Mouse (Mus musculus): Measurements from ENCODE around the gene Dctn2. TPM values are rescaled to one million over a fixed set of nuclear protein-coding genes. Genes with fewer than 3 reads are reported as not detected.

Gene Dctn2
- polyA plus RNA-seq, 1 experiment = 94.8 TPM

DNA sequence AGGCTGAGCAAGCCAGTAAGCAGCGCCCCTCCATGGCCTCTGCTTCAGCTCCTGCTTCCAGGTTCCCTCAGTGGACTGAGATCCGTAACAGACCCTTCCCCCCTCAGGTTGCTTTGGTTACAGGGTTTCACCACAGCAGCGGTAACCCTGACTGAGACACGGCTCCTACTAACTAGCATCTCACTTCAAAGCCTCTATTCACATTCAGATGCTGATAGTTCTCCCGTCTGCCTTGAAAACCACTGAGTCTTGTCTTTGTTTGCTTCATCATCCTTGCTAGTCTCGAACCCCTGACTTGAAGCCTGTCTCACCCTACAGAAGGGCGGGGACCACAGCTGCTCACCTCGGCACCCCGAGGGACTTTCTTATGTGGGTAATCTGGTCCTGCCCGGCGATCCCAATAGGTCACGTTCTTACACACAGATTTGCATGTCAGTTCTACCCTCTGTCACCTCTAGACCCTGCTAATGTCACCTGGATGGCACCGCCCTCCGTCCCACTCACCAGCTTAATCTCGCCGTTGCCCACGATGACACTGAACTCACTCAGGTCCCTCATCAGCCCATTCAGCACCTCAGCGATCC is 27.8 kb upstream of the Dctn2 start:
- Histone ChIP-seq H3K36me3 (ENCODE audit: control insufficient read depth, insufficient read depth, low read length) (no peaks in the 10 kb centered on the region), H3K4me1 (ENCODE audit: control insufficient read depth, insufficient read depth, insufficient read length) (no peaks in the 10 kb centered on the region), H3K27ac (ENCODE audit: insufficient read depth, low read length) (no peak overlapping the region), H3K27me3 (ENCODE audit: control insufficient read depth, insufficient read depth, low read length) (0 out of 2 replicates have a peak, but pooled peaks cover 2% of the 10 kb centered on the region), H3K4me3 (ENCODE audit: extremely low read depth, insufficient read depth, insufficient read length) (no peak overlapping the region)
- 64% methylated on average over 18 of the region's 18 CpGs for WGBS
- TF ChIP-seq POLR2A (IDR thresholded peaks at IDR 0.05; ENCODE audit: low read depth, low read length) = no peak
- no peak for TF ChIP-seq CTCF (IDR thresholded peaks at IDR 0.05; ENCODE audit: extremely low read depth, insufficient read depth, insufficient read length, insufficient replicate concordance)
- no peak for DNase-seq (ENCODE audit: low read depth in 1 of 2, low spot score in 2 of 2)

- DNase-seq (ENCODE audit: low read depth in 1 of 2, low spot score in 2 of 2) = no peak
- no peak overlapping the region for H3K4me3 ChIP-seq (ENCODE audit: extremely low read depth, insufficient read depth, insufficient read length)
- no peaks in the 10 kb centered on the region for H3K4me1 ChIP-seq (ENCODE audit: control insufficient read depth, insufficient read depth, insufficient read length)
- no peaks in the 10 kb centered on the region for H3K36me3 ChIP-seq (ENCODE audit: control insufficient read depth, insufficient read depth, low read length)
- H3K27me3 ChIP-seq (ENCODE audit: control insufficient read depth, insufficient read depth, low read length) = no peaks in the 10 kb centered on the region
- TF ChIP-seq CTCF (IDR thresholded peaks at IDR 0.05; ENCODE audit: extremely low read depth, insufficient read depth, insufficient read length, insufficient replicate concordance) (no peak), POLR2A (IDR thresholded peaks at IDR 0.05; ENCODE audit: low read depth, low read length) (no peak)
- H3K27ac ChIP-seq (ENCODE audit: insufficient read depth, low read length) = no peak overlapping the region
- 19% methylated on average over 5 of the region's 5 CpGs for WGBS
Measured at GRCm38 (mm10) chr10:127250810-127251209, 15.4 kb upstream of the Dctn2 start.

- no peaks in the 10 kb centered on the region for H3K36me3 ChIP-seq (ENCODE audit: control insufficient read depth, insufficient read depth, low read length)
- H3K4me3 ChIP-seq (ENCODE audit: extremely low read depth, insufficient read depth, insufficient read length) = no peak overlapping the region
- no peak for DNase-seq (ENCODE audit: low read depth in 1 of 2, low spot score in 2 of 2)
- TF ChIP-seq CTCF (IDR thresholded peaks at IDR 0.05; ENCODE audit: extremely low read depth, insufficient read depth, insufficient read length, insufficient replicate concordance) (no peak), POLR2A (IDR thresholded peaks at IDR 0.05; ENCODE audit: low read depth, low read length) (no peak)
- no peaks in the 10 kb centered on the region for H3K4me1 ChIP-seq (ENCODE audit: control insufficient read depth, insufficient read depth, insufficient read length)
- 51% methylated on average over 14 of the region's 14 CpGs for WGBS
- no peaks in the 10 kb centered on the region for H3K27me3 ChIP-seq (ENCODE audit: control insufficient read depth, insufficient read depth, low read length)
- H3K27ac ChIP-seq (ENCODE audit: insufficient read depth, low read length) = no peak overlapping the region
Measured at GRCm38 (mm10) chr10:127255625-127256345, 10.4 kb upstream of the Dctn2 start.

- Histone ChIP-seq H3K4me3 (ENCODE audit: extremely low read depth, insufficient read depth, insufficient read length) (no peak overlapping the region), H3K36me3 (ENCODE audit: control insufficient read depth, insufficient read depth, low read length) (no peaks in the 10 kb centered on the region), H3K27me3 (ENCODE audit: control insufficient read depth, insufficient read depth, low read length) (peaks cover 1% of the 10 kb centered on the region; the same call in 1 of the 2 replicates), H3K4me1 (ENCODE audit: control insufficient read depth, insufficient read depth, insufficient read length) (peaks cover 2% of the 10 kb centered on the region; the same call in 1 of the 2 replicates), H3K27ac (ENCODE audit: insufficient read depth, low read length) (no peak overlapping the region)
- no peak for DNase-seq (ENCODE audit: low read depth in 1 of 2, low spot score in 2 of 2)
- 74% methylated on average over 6 of the region's 6 CpGs for WGBS
- TF ChIP-seq POLR2A (IDR thresholded peaks at IDR 0.05; ENCODE audit: low read depth, low read length) (no peak), CTCF (IDR thresholded peaks at IDR 0.05; ENCODE audit: extremely low read depth, insufficient read depth, insufficient read length, insufficient replicate concordance) (no peak)
Measured at GRCm38 (mm10) chr10:127257790-127258189, 8.4 kb upstream of the Dctn2 start.

GRCm38 (mm10) chr10:127258489-127258888 is 7.7 kb upstream of the Dctn2 start:
- WGBS = 17% methylated on average over 8 of the region's 8 CpGs
- H3K4me1 ChIP-seq (ENCODE audit: control insufficient read depth, insufficient read depth, insufficient read length) = peaks cover 3% of the 10 kb centered on the region; the same call in 1 of the 2 replicates
- peaks cover 4% of the 10 kb centered on the region; the same call in 1 of the 2 replicates for H3K27me3 ChIP-seq (ENCODE audit: control insufficient read depth, insufficient read depth, low read length)
- no peak for DNase-seq (ENCODE audit: low read depth in 1 of 2, low spot score in 2 of 2)
- H3K36me3 ChIP-seq (ENCODE audit: control insufficient read depth, insufficient read depth, low read length) = no peaks in the 10 kb centered on the region
- H3K4me3 ChIP-seq (ENCODE audit: extremely low read depth, insufficient read depth, insufficient read length) = no peak overlapping the region
- H3K27ac ChIP-seq (ENCODE audit: insufficient read depth, low read length) = no peak overlapping the region
- TF ChIP-seq CTCF (IDR thresholded peaks at IDR 0.05; ENCODE audit: extremely low read depth, insufficient read depth, insufficient read length, insufficient replicate concordance) (no peak), POLR2A (IDR thresholded peaks at IDR 0.05; ENCODE audit: low read depth, low read length) (no peak)

DNA sequence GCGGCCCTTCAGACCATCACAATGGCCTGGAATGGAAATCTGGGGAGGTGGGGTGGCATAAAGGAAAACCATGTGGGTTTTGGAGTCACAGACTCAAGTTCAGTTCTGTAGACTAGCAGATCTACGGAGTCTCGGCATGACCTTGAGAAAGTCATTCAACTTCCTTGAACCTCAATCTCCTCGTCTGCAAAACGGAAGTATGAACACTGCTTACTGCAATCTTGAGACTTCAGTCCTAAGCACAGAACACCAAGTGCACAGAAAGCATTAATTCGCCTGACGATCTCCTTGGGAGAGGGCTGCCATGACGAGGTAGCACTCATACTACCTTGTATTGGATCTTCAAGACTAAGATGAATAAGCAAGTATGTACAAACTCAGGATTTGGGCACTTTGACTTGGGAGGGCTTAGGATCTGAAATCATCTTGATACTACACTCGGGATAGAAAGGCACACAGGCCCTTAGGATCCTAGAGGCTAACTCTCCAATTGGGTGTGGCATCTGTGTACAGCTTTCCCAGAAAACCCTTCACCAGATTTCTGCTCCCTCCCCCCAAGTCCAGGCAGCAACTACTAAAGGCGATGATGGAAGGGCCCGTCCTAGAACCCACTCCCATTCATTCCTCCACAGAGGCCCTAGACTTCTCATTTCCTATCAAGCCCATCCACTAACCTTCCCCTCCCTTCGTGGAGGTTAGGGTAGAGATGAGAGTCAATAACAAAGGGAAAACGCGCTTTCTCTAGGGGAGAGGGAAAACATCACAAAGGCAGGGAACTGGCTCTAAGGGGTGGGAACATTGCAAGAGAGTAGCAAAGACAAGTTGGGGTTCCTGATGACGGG is 4.2 kb upstream of the Dctn2 start:
- H3K36me3 ChIP-seq (ENCODE audit: control insufficient read depth, insufficient read depth, low read length) = no peaks in the 10 kb centered on the region
- WGBS = 78% methylated on average over 15 of the region's 15 CpGs
- no peak for TF ChIP-seq CTCF (IDR thresholded peaks at IDR 0.05; ENCODE audit: extremely low read depth, insufficient read depth, insufficient read length, insufficient replicate concordance)
- no peak for TF ChIP-seq POLR2A (IDR thresholded peaks at IDR 0.05; ENCODE audit: low read depth, low read length)

More for the DNA sequence above, 4.2 kb upstream of the Dctn2 start:
- Histone ChIP-seq H3K4me3 (ENCODE audit: extremely low read depth, insufficient read depth, insufficient read length) (no peak overlapping the region), H3K4me1 (ENCODE audit: control insufficient read depth, insufficient read depth, insufficient read length) (peaks cover 4% of the 10 kb centered on the region; the same call in 1 of the 2 replicates), H3K27ac (ENCODE audit: insufficient read depth, low read length) (no peak overlapping the region), H3K27me3 (ENCODE audit: control insufficient read depth, insufficient read depth, low read length) (peaks cover 4% of the 10 kb centered on the region; the same call in 1 of the 2 replicates)
- no peak for DNase-seq (ENCODE audit: low read depth in 1 of 2, low spot score in 2 of 2)

Data from spleen, adult 2 months (tissue).